Mouse (Mus musculus): ENCODE measurements around the gene Ccdc148.

DNA sequence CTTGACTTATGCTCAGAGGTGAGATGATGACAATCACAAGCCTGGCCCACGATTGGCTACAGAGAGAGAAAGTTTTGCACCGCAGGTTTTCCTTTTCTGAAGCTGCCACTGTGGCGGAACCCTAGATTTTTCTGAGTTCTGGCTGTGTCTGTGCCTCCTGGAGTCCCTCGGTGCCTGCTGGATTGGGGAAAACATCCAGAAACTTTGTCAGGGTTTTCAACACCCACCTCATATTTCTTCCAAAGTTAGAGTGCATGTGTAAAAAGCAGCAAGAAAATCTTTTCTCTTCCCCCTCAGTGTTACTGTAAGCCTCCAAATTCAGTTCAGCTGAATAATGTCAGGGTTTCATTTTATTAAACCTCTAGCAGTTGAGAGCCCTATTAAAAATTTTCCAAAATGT lies 219.1 kb downstream of the Ccdc148 start:
- TF ChIP-seq CTCF (IDR thresholded peaks at IDR 0.05; ENCODE audit: extremely low read depth, insufficient read length, insufficient replicate concordance, low read depth, low read length): no peak
- no peak for TF ChIP-seq POLR2A (IDR thresholded peaks at IDR 0.05; ENCODE audit: low read depth, low read length)

All from small intestine, adult 2 months (tissue).